Mouse (Mus musculus) ES-Bruce4 (cell line): ENCODE results near the gene Slc43a1.
"Not testable (repeated sequence)": the region's sequence is repeated elsewhere in the genome, so short reads cannot be mapped to it uniquely, and the experiment has no call there.

Experiments used
- CTCF ChIP-seq: IDR thresholded peaks from one replicate; pipeline ENCODE4 v1.8.1; 2011; ENCODE audit warnings: low read depth, low read length
- EP300 ChIP-seq: IDR thresholded peaks from 2 replicates; pipeline ENCODE4 v1.6.1; 2011; ENCODE audit warnings: low read depth, low read length; ENCODE audit not compliant: insufficient read depth
- POLR2A ChIP-seq: IDR thresholded peaks from one replicate; pipeline ENCODE4 v1.8.1; 2011; ENCODE audit warnings: low read length; ENCODE audit not compliant: insufficient read depth

DNA sequence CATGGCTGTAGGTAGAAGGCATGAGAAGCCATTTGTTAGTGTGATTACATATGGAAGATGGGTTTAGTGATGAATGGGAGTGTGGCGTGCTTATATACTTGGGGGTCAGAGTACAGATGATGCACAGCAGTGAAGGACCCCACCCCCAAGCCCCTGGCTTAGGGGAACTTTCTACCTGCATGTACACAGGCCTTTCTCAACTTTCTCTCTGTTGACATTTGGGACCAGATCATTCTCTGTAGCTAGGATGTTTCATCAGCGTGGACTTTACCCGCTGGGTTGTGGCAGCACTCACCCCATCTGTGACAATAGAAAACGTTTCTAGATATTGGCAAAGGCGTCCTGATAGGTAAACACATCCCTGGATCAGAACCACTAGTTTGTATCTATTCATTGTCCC lies 37.4 kb upstream of the Slc43a1 start:
- not testable (repeated sequence) for TF ChIP-seq CTCF, POLR2A, EP300
